Mouse (Mus musculus) layer of hippocampus, adult 2 months (tissue): ENCODE measurements around the gene Emc1. TPM values are rescaled to one million over a fixed set of nuclear protein-coding genes. Genes with fewer than 3 reads are reported as not detected.
"Not testable (repeated sequence)": the region's sequence is repeated elsewhere in the genome, so short reads cannot be mapped to it uniquely, and the experiment has no call there.

Experiments
- DNase-seq, 2 experiments: peaks; one replicate each; pipeline ENCODE4 v3.0.0; 2022; ENCODE audit warnings: low spot score in 2 of 2
- H3K27ac ChIP-seq: fragments of 200-600 bp; 2 replicates; pipeline ENCODE4 v1.8.1; 2022
- H3K4me3 ChIP-seq: fragments of 200-600 bp; 2 replicates; pipeline ENCODE4 v1.8.1; 2022; ENCODE audit warnings: mild to moderate bottlenecking
- CTCF ChIP-seq: fragments of 200-600 bp; conservative IDR thresholded peaks from 2 replicates; pipeline ENCODE4 v1.8.1; 2022; ENCODE audit warnings: antibody characterized with exemption, mild to moderate bottlenecking, moderate library complexity
- total RNA-seq, 2 experiments: library from RNA; stranded (reverse); gene quantifications; 2 replicates each; pipeline ENCODE4 v1.2.3; 2021

The Emc1 gene
- total RNA-seq, 2 experiments from 2014 or later = 90.8 to 96.6 TPM

- Histone ChIP-seq H3K4me3 (no peak overlapping the region), H3K27ac (no peak overlapping the region)
- peak in 1 of 2 experiments; percentile 32 for DNase-seq
- TF ChIP-seq CTCF = no peak
Observed at GRCm38 (mm10) chr4:139368038-139368437, 15.7 kb downstream of the Emc1 start.

DNA sequence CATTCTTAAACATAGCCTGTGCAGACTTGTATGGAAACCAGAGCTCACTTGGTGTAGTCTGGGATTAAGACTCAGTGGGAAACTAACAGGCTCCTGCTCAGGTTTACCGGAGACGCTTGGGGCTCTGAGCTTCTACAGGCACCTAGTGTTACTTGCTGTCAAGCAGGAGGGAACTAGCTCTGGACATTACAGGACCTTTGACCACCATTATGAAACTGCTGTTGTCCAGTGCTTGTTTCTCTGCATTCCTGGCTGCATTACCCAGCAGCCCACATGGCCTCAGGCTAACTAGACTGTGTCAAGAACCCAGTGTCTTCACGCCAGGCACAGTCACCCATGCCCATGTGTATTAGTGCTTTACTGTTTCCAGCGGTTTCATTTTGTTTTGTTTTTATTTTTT, 20.7 kb downstream of the Emc1 start:
- H3K27ac ChIP-seq = no peak overlapping the region
- H3K4me3 ChIP-seq = no peak overlapping the region
- DNase-seq = no peak
- TF ChIP-seq CTCF = no peak

- no peak for TF ChIP-seq CTCF
- Histone ChIP-seq H3K4me3 (no peak overlapping the region), H3K27ac (no peak overlapping the region)
- DNase-seq = no peak
Observed at GRCm38 (mm10) chr4:139373531-139373930, 21.1 kb downstream of the Emc1 start.

GRCm38 (mm10) chr4:139379719-139380118, 27.3 kb downstream of the Emc1 start:
- TF ChIP-seq CTCF = no peak
- no peak for DNase-seq
- Histone ChIP-seq H3K4me3 (peak overlapping the region; percentile 93), H3K27ac (peak overlapping the region; percentile 88)

DNA sequence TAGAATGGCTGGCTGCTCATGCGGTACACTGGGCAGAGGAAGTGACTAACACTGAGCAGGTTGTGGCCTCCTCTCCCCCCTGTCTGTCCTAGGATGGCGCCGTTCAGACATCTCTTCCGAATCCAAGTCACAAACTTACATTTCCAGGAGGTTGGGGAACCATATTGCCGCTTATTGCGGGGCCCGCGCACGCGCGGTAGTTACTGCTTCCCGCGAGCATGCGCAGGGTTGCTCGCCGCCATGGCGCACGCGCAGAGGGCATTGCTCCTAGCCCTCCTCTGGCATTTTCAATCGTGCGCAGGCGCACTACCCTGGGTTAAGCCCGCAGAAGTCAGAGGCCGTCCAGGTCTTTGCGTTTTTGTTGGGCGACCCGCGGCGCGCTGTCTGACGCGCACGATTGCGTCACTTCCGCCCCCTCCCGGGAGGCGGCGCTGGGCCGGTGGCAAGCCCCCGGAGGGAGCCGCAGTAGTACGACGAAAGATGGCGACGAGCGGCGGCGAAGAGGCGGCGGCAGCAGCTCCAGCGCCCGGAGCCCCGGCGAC, 27.9 kb downstream of the Emc1 start:
- peak; percentile 48 for TF ChIP-seq CTCF
- Histone ChIP-seq H3K27ac (peak overlapping the region; percentile 92), H3K4me3 (peak overlapping the region; percentile 93)
- peak; percentile 100 for DNase-seq

DNA sequence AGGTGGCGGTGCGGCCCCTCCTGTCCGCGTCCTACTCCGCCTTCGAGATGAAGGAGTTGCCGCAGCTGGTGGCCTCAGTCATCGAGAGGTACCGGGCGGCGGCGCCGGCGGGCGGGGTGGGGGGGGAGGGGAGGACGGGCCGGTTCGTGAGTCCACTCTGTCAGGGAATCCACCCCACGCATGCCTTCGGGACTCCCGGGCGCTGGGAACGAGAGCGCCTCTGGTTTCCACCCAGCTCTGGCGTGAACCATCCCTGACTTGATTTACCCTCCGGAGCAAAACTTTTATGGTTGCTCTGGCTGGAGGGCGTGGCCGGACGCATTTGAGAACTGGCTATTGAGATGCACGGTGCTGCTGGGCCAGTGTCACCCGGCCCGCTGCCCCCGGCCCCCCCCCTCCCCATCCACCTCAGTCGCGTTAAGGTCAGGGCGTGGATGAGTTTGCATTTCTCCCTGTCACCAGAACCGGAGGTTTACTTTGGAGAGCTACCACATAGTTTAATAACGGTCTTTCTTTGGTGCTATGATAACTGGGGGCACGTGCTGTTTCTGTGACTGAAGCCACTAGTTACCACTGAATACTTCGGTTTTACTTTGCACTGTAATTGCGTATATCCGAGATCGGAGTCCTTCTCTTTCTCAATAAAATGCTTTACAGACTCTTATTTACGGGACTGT, 28.5 kb downstream of the Emc1 start:
- H3K4me3 ChIP-seq = peak overlapping the region; percentile 93
- peak overlapping the region; percentile 92 for H3K27ac ChIP-seq
- no peak for TF ChIP-seq CTCF
- DNase-seq = no peak

DNA sequence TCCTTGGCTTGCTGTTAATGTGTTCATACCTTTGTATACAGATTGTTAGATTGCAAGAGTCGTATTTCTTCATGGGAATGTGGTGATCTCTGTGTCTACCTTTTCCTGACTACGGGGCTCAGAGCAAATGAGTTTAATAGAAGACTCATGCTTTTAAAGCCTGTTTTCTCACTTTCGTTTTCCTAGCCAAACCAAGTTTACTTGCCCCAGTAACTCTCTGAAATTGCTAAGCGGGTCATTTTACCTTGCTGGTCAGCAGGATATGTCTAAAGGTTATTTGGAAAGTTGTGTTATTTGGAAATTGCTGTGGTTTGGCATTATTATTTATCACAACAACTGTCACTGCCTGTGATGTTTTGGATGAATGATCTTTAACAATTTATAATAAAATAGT, 29.1 kb downstream of the Emc1 start:
- no peak overlapping the region for H3K27ac ChIP-seq
- DNase-seq = no peak
- no peak for TF ChIP-seq CTCF
- peak overlapping the region; percentile 93 for H3K4me3 ChIP-seq

- DNase-seq = no peak
- no peak for TF ChIP-seq CTCF
- Histone ChIP-seq H3K27ac (no peak overlapping the region), H3K4me3 (no peak overlapping the region)
Observed at GRCm38 (mm10) chr4:139382231-139382630, 29.8 kb downstream of the Emc1 start.

DNA sequence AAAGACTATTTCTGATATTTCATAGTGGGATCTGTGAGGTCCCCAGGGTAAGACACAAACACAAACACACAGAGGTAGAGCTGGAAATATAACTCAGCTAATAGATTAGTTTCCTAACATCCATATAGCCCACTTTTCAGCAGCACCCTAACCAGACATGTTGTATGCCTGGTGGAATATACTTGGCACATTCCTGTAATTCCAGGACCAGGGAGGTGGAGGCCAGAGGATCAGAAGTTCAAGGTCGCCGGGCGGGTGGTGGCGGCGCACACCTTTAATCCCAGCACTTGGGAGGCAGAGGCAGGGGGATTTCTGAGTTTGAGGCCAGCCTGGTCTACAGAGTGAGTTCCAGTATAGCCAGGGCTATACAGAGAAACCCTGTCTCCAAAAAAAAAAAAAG, 33.5 kb downstream of the Emc1 start:
- not testable (repeated sequence) for DNase-seq, H3K27ac ChIP-seq, H3K4me3 ChIP-seq

DNA sequence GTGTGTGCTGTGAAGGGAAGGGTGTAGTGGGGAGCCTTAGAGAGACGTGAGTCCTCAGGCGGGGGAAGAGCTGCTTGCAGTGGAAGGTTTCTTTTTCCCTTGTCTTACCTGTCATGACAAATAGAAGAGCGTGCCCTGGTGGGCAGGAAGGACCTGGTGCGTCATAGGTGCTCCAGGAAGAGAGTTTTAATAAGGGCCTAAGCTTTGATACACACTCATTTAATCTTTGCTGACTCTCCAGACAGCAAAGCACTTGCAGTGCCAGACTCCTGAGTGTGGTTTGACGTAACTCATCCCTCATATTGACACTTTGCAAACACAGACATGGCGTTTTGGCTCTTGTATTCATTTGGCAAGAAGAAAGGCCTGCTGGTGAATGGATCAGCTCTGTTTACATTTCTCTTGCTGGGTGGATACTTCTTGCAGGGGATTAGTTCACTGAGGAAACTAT, 34.5 kb downstream of the Emc1 start:
- Histone ChIP-seq H3K27ac (peak overlapping the region; percentile 4; the same call in 1 of the 2 replicates), H3K4me3 (no peak overlapping the region)
- TF ChIP-seq CTCF = no peak
- no peak for DNase-seq

- no peak for TF ChIP-seq CTCF
- Histone ChIP-seq H3K27ac (no peak overlapping the region), H3K4me3 (no peak overlapping the region)
- no peak for DNase-seq
Observed at GRCm38 (mm10) chr4:139389557-139389956, 37.2 kb downstream of the Emc1 start.

DNA sequence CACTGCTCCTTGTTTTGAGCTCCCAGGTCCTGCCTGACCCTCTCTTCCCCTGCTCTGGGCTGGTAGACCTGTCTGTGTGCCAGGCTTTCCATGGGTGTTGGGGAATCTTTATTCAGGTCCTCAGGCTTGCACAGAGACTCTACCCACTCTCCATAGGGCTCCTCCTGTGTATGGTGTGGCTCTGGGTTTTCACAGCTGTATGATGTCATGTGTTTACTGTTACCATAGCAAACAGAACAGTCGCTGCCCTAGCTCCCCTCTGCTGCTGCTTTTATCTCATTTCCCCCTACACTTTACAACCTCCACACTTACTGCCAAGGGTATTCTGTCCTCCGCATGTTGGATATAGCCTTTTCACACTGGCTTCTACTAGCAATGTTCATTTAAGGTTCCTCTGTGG, 43.0 kb downstream of the Emc1 start:
- H3K4me3 ChIP-seq = no peak overlapping the region
- no peak for TF ChIP-seq CTCF
- no peak for DNase-seq
- H3K27ac ChIP-seq = no peak overlapping the region

DNA sequence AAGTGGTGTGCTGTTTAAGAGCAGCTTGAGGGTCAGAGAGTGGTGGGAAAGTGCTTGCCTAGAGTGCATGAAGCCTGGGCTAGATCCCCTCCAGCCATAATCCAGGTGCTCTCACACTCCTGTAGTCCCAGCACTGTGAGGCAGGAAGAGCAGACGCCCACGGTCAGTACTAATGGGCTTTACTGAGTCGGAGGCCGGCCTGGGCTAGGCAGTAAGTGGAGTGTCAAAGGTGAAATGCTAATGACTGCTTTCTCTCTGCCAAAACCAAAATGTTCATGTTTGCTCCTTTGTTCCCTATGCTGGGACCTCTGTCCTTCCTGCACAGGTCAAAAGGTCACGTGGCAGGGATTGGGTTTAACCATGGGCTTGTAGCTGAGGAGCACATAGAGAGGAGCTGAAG, 48.1 kb downstream of the Emc1 start:
- Histone ChIP-seq H3K27ac (no peak overlapping the region), H3K4me3 (no peak overlapping the region)
- DNase-seq = no peak
- TF ChIP-seq CTCF = no peak

- TF ChIP-seq CTCF = peak; percentile 66
- Histone ChIP-seq H3K27ac (no peak overlapping the region), H3K4me3 (no peak overlapping the region)
- no peak for DNase-seq
Observed at GRCm38 (mm10) chr4:139403214-139403613, 50.8 kb downstream of the Emc1 start.
